Mouse (Mus musculus) megakaryocyte, embryonic 14.5 days (primary cell): ENCODE measurements around the gene Rtn4ip1. TPM values are rescaled to one million over a fixed set of nuclear protein-coding genes. Genes with fewer than 3 reads are reported as not detected.
"Not testable (repeated sequence)": the region's sequence is repeated elsewhere in the genome, so short reads cannot be mapped to it uniquely, and the experiment has no call there.

ENCODE experiments used
- H3K27me3 ChIP-seq: replicated peaks from 2 replicates; pipeline ENCODE3; 2012; ENCODE audit warnings: inconsistent platforms
- H3K36me3 ChIP-seq: replicated peaks from 2 replicates; pipeline ENCODE3; 2012; ENCODE audit warnings: low read length, inconsistent platforms, mixed read lengths
- H3K4me1 ChIP-seq: 2 replicates; pipeline ENCODE4 v1.6.1; 2012; ENCODE audit warnings: inconsistent platforms
- H3K4me3 ChIP-seq: replicated peaks from 2 replicates; pipeline ENCODE3; 2012; ENCODE audit warnings: moderate library complexity, mild to moderate bottlenecking, inconsistent platforms
- H3K9me3 ChIP-seq: 2 replicates; pipeline ENCODE4 v1.6.1; 2012; ENCODE audit warnings: inconsistent platforms
- FLI1 ChIP-seq: IDR thresholded peaks from 2 replicates; pipeline ENCODE4 v1.6.1; 2012; ENCODE audit warnings: low read length, inconsistent platforms, mixed read lengths
- GATA1 ChIP-seq: IDR thresholded peaks from 3 replicates; pipeline ENCODE4 v1.6.1; 2012; ENCODE audit warnings: mixed read lengths, low read length, inconsistent platforms, borderline replicate concordance
- polyA plus RNA-seq: library from polyadenylated mRNA; stranded (reverse); fragments of >175 nt; gene quantifications from 2 replicates; pipeline ENCODE4 v1.2.3, GENCODE M21; 2012; ENCODE audit warnings: low replicate concordance; ENCODE audit not compliant: insufficient read depth

The Rtn4ip1 gene
- polyA plus RNA-seq, 1 experiment: 2.1 TPM

DNA sequence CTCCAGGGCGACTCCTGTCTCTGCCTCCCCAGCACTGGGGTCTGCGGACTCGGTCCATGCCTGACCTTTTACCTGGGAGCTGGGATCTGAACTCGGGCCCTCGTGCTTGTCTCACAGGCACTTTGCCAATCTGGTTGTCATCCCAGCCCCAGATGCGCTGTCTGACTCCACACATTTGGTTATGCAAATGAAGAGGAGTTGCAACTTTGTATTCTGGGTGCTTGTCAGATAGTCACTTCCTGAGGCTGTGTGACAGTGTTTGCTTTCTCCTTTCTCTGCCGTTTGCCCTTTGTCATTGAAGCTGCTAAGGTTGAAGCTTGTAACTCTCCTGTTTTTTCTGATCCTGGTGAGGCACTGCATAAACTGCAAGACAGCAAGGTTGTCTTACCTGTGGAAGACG lies 26.1 kb downstream of the Rtn4ip1 start:
- peaks cover 75% of the 10 kb centered on the region for H3K36me3 ChIP-seq
- H3K4me1 ChIP-seq: peaks cover 37% of the 10 kb centered on the region

DNA sequence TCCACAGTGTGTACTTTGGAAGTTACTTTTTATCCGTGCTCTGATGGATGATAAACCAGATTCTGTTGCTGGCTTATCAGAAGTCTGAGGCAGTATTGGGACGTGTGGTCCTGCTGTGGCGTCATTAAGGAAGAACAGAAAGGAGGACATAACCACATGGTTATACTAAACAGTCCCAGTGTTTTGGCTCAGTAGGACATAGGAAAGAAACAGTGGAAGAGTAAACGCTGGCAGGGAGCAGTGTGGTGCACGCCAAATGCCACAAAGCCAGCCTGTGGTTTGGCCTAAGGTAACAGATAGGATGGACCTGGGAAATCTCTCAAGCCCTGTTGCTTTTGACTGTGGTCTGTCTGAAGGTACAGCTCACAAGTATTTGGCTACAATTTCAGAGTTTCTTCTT lies 27.0 kb downstream of the Rtn4ip1 start:
- Histone ChIP-seq H3K4me1 (peaks cover 42% of the 10 kb centered on the region), H3K36me3 (peaks cover 76% of the 10 kb centered on the region), H3K27me3 (no peaks in the 10 kb centered on the region), H3K4me3 (peak overlapping the region; percentile 53), H3K9me3 (no peaks in the 10 kb centered on the region)
- TF ChIP-seq GATA1 (no peak), FLI1 (no peak)

More for the DNA sequence above, 26.1 kb downstream of the Rtn4ip1 start:
- Histone ChIP-seq H3K27me3 (no peaks in the 10 kb centered on the region), H3K9me3 (no peaks in the 10 kb centered on the region), H3K4me3 (peak overlapping the region; percentile 62)
- TF ChIP-seq GATA1 (no peak), FLI1 (no peak)

DNA sequence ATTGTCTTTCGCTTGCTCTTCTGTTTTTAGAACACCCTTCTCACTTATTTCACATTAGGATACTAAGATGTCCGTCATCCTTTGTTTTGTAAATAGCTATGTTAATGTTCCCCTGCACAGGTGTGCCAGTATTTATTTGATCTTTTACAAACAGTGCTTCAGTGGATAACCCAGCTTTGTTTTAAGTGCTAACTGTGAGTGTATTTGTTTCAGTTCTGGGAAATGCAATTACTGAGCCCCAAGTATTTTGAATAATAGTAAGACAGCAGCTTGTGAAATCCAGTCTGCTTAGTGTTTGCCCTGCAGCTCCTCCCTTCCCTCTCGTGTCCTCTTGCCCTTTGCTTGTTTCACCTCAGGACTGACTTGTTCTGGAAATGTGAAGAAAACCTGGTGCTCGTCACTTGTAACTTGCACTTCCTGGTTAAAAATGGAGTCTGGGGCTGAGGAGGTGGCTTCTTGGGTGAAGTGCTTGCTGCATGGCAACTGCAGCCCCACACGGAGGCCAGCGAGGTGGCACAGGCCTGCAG lies 37.6 kb downstream of the Rtn4ip1 start:
- peaks cover 76% of the 10 kb centered on the region for H3K36me3 ChIP-seq

DNA sequence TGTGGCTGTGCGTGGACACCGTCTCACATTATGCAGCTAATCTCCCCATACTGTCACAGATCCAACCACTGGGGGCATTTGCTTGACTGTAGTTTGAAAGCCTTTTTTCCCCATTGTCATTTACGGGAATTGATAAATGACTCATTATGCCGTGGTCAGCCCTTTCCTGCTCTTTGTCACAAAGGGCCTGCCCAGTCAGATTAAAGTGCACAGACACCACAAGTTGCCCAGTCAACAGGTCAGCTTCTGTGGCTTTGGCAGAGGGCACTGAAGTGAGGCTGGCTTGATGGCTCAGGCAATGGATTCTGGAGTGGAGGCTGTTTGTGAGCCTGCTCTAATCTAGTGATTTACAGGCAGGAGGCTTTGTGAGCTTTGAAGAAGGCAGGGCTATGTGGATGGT lies 42.1 kb downstream of the Rtn4ip1 start:
- Histone ChIP-seq H3K36me3 (peaks cover 78% of the 10 kb centered on the region), H3K4me3 (peak overlapping the region; percentile 70), H3K4me1 (peaks cover 71% of the 10 kb centered on the region), H3K27me3 (no peaks in the 10 kb centered on the region), H3K9me3 (no peaks in the 10 kb centered on the region)
- no peak for TF ChIP-seq FLI1
- peak; percentile 62; the same call in 1 of the 3 replicates for TF ChIP-seq GATA1

More for the DNA sequence above, 37.6 kb downstream of the Rtn4ip1 start:
- no peak for TF ChIP-seq GATA1
- no peak for TF ChIP-seq FLI1
- Histone ChIP-seq H3K4me1 (peaks cover 40% of the 10 kb centered on the region), H3K4me3 (no peak overlapping the region), H3K27me3 (no peaks in the 10 kb centered on the region), H3K9me3 (no peaks in the 10 kb centered on the region)

DNA sequence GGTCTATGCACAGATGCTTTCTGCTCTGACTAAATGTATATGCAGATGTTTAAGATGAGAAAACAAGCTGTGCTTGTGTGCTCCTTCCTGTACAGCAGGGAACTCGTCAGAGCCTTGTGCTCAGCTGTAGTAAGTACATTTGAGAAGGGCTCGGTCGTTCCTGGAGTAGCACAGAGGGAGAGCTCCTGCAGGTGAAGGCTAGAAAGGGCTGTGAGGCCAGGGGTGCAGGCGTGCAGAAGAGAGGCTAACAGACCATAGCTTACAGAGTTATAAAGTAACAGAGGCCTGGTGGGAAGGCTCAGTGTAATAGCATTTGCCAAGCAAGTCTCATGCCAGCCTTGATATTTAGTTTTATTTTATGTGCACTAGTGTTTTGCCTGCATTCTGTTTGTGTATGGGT lies 43.8 kb downstream of the Rtn4ip1 start:
- TF ChIP-seq GATA1: no peak
- TF ChIP-seq FLI1: no peak
- Histone ChIP-seq H3K27me3 (no peaks in the 10 kb centered on the region), H3K36me3 (peaks cover 81% of the 10 kb centered on the region), H3K4me3 (no peak overlapping the region), H3K4me1 (peaks cover 69% of the 10 kb centered on the region), H3K9me3 (no peaks in the 10 kb centered on the region)

DNA sequence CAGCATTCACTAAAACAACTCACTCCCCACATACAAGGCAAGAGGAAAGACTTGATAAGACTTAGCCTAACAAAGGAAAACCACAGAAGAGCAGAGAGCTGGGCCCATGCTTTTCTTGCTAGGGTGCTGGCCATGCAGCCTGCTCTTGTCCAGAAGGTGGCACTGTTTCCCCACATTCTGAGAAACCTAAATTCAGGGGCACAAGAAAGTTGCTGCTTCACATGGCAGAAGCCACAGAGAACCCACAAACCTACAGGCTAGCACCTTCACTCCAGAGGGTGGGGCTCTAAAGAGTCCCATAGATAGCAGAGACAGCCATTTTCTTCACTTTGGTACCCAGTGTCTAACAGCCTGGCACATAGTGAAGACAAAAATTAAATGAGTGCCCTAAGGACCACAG lies 52.3 kb downstream of the Rtn4ip1 start:
- peaks cover 9% of the 10 kb centered on the region for H3K27me3 ChIP-seq
- H3K4me3 ChIP-seq: no peak overlapping the region
- H3K4me1 ChIP-seq: peaks cover 29% of the 10 kb centered on the region
- H3K9me3 ChIP-seq: no peaks in the 10 kb centered on the region
- TF ChIP-seq GATA1 (no peak), FLI1 (no peak)
- peaks cover 26% of the 10 kb centered on the region for H3K36me3 ChIP-seq

DNA sequence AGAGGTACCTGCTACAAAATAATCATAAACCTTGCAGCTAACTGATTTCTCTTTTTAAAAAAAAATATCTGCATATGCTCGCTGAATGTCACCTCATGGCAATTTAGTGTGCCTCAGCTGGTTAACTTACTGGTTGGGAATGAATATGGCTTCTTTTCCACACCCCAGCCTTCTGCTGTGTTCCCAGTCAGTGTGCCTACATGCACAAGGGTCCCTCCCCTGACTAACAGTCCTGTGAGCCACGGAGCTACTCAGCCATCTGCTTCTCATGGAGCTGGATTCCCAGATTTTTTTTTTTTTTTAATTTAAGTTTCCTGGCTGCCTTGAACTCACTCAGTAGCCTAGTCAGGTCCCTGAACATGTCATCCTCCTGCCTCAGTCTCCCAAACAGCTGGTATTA lies 63.3 kb downstream of the Rtn4ip1 start:
- no peaks in the 10 kb centered on the region for H3K36me3 ChIP-seq
- H3K9me3 ChIP-seq: peaks cover 8% of the 10 kb centered on the region
- peaks cover 33% of the 10 kb centered on the region for H3K27me3 ChIP-seq
- TF ChIP-seq GATA1: no peak
- no peak for TF ChIP-seq FLI1
- H3K4me1 ChIP-seq: no peaks in the 10 kb centered on the region
- no peak overlapping the region for H3K4me3 ChIP-seq

DNA sequence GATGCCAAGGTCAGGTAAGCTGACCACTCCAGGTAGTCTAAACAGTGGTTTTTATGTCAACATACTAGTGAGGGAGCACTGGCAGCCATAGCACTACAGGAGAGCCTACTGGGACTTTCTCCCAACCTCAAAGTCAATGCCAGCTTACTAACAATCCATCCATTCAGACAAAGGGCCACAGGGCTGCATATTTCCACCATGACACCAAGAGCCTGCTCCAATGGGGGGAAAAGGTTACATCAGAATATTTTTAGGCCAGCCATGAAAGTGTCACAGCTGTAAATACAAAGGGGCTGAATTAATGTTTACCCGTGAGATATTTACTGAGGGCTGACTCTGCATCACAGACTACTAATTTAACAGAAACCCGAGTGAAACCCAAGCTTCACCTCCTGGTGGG lies 71.6 kb downstream of the Rtn4ip1 start:
- TF ChIP-seq FLI1: no peak
- TF ChIP-seq GATA1: no peak
- no peaks in the 10 kb centered on the region; the same call in 1 of the 2 replicates for H3K4me1 ChIP-seq
- H3K4me3 ChIP-seq: no peak overlapping the region
- H3K27me3 ChIP-seq: peaks cover 15% of the 10 kb centered on the region
- no peaks in the 10 kb centered on the region for H3K9me3 ChIP-seq
- no peaks in the 10 kb centered on the region for H3K36me3 ChIP-seq

DNA sequence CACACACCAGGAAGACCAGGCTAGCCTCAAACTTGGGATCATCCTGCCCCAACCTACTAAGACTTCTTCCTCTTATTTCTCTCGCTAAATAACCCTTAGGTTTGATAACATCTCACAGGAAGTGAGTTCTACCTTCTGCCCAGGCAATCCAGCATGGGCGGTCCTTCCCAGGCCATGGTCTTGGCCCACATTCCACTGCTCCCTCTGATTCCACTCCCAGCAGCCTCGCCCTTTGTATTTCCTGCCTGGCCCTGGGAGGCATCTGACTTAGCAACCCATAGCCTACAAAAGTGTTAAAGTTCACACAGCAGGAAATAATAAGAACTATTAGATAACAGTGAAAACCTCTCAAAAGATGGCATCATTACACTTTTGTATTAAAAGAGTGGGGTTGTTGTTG lies 75.7 kb downstream of the Rtn4ip1 start:
- Histone ChIP-seq H3K9me3 (no peaks in the 10 kb centered on the region), H3K4me1 (peaks cover 4% of the 10 kb centered on the region), H3K4me3 (no peak overlapping the region), H3K27me3 (peaks cover 19% of the 10 kb centered on the region), H3K36me3 (no peaks in the 10 kb centered on the region)
- TF ChIP-seq FLI1: no peak
- no peak for TF ChIP-seq GATA1

DNA sequence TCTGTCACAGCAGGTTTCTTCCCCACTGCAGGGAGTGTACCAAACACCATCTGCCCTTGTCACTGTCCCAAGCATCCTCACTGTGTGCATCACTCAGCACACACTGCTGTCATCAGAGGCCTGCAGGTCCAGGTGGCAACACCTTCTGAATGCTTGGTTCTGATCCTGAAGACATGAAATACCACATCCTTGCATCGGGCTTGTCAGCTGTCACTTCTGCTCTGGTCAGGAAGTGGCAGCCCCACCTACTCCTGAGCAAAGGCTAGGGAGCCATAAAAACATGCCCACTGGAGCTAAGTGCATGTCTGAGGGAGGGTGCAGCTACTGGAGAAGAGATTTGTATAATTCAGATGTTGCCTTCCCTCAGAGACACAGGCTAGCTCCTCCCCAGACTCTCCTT lies 78.5 kb downstream of the Rtn4ip1 start:
- H3K4me1 ChIP-seq: peaks cover 4% of the 10 kb centered on the region
- no peaks in the 10 kb centered on the region for H3K36me3 ChIP-seq
- no peaks in the 10 kb centered on the region for H3K9me3 ChIP-seq
- H3K27me3 ChIP-seq: peaks cover 20% of the 10 kb centered on the region
- H3K4me3 ChIP-seq: peak overlapping the region; percentile 40
- TF ChIP-seq GATA1 (no peak), FLI1 (no peak)

DNA sequence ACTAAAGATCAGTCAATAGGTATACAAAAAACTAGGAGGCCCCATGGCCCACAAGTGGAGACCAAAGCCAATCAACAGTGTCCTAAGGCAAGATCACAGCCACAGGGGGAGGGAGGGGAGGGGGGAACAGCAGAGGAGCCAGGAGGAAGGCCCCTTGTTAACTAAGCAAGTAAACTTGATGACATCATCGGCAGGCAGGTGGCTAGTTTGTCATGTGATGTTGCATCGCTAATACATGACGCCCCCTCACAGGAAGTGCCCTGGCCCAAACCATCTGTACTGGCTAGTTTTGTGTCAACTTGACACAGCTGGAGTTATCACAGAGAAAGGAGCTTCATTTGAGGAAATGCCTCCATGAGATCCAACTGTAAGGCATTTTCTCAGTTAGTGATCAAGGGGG lies 79.1 kb downstream of the Rtn4ip1 start:
- H3K9me3 ChIP-seq, H3K4me1 ChIP-seq, H3K36me3 ChIP-seq, H3K4me3 ChIP-seq: not testable (repeated sequence)
- H3K27me3 ChIP-seq: peaks cover 20% of the 10 kb centered on the region
